8 mouse cellular contexts compared by ENCODE assay signal in genomic region chrX:73658936-73659574, GRCm38 (mm10). TPM values are rescaled to one million over a fixed set of nuclear protein-coding genes. Genes with fewer than 3 reads are reported as not detected.
A peak's percentile ranks its signal among the peaks of the same experiment; 100 is the strongest.
DNase-seq lines count a peak whose midpoint lies in the region; ATAC-seq and TF ChIP-seq lines count a peak whose summit lies in the region.
"Had no signal": no experiment of that assay in that cellular context is flagged by ENCODE, and none has a peak within 500 bp of the region (broad histone marks: within the 10 kb centered on the region; RNA-seq: fewer than 3 reads in every experiment).

No protein-coding gene starts in this region.

- H3K27me3 ChIP-seq in liver, embryonic 11.5 days (replicated peaks; ENCODE audit: control insufficient read depth, insufficient read depth, low read length) = peaks cover 7% of the 10 kb centered on the region
- H3K27me3 ChIP-seq in liver, postnatal 0 days (ENCODE audit: insufficient read depth, low read length) = no peaks in the 10 kb centered on the region
- no peaks in the 10 kb centered on the region for H3K27me3 ChIP-seq in forebrain, embryonic 14.5 days (replicated peaks; ENCODE audit: control insufficient read depth, insufficient read depth, low read length)
- H3K27me3 ChIP-seq in intestine, embryonic 16.5 days (replicated peaks; ENCODE audit: control insufficient read depth, insufficient read depth, low read length) = no peaks in the 10 kb centered on the region

- no peak overlapping the region; the same call in 1 of the 2 replicates for H3K4me3 ChIP-seq in liver, embryonic 11.5 days (ENCODE audit: low read depth, low read length)
- H3K4me3 ChIP-seq in liver, postnatal 0 days (ENCODE audit: low read depth, low read length) = no peak overlapping the region
- H3K4me3 ChIP-seq in forebrain, embryonic 14.5 days (ENCODE audit: low read depth, low read length) = peak overlapping the region; percentile 43
- H3K4me3 ChIP-seq in intestine, embryonic 16.5 days (ENCODE audit: low read length) = peak overlapping the region; percentile 49; the same call in 1 of the 2 replicates

- DNase-seq in liver, embryonic 11.5 days (ENCODE audit: low spot score) = no peak
- DNase-seq in liver, postnatal 0 days = no peak
- no peak for DNase-seq in forebrain, embryonic 14.5 days (ENCODE audit: low spot score)
- peak; percentile 36 for DNase-seq in right cerebral cortex, postnatal 14 days
- no peak for DNase-seq in adrenal gland, adult 2 months
- DNase-seq in c-Kit-positive CD71-positive TER-119-positive erythroid progenitor cells, embryonic 14.5 days (ENCODE audit: low spot score) = no peak
- DNase-seq: adrenal gland, adult 8-10 months had no signal

- no peak for TF ChIP-seq EP300 in liver, postnatal 0 days (IDR thresholded peaks at IDR 0.05; ENCODE audit: low read depth)

- TF ChIP-seq CTCF in liver, postnatal 0 days (IDR thresholded peaks at IDR 0.05; ENCODE audit: low read depth) = no peak

- 59% methylated on average over 13 of the region's 13 CpGs for WGBS in liver, embryonic 11.5 days
- WGBS in liver, postnatal 0 days (ENCODE audit: insufficient replicate concordance) = 70% methylated on average over 12 of the region's 13 CpGs
- 56% methylated on average over 13 of the region's 13 CpGs for WGBS in forebrain, embryonic 14.5 days
- WGBS in intestine, embryonic 16.5 days = 64% methylated on average over 13 of the region's 13 CpGs

- H3K36me3 ChIP-seq in liver, embryonic 11.5 days (ENCODE audit: control insufficient read depth, insufficient read depth, low read length) = no peaks in the 10 kb centered on the region
- no peaks in the 10 kb centered on the region for H3K36me3 ChIP-seq in liver, postnatal 0 days (replicated peaks; ENCODE audit: insufficient read depth, low read length)
- H3K36me3 ChIP-seq in forebrain, embryonic 14.5 days (ENCODE audit: control insufficient read depth, insufficient read depth, low read length) = no peaks in the 10 kb centered on the region
- H3K36me3 ChIP-seq in intestine, embryonic 16.5 days (ENCODE audit: control insufficient read depth, insufficient read depth, low read length) = no peaks in the 10 kb centered on the region

- no peak for ATAC-seq in liver, embryonic 11.5 days (replicated peaks; ENCODE audit: low FRiP score)
- no peak for ATAC-seq in liver, postnatal 0 days
- peak; percentile 42; the same call in 1 of the 2 replicates for ATAC-seq in forebrain, embryonic 14.5 days
- 0 out of 2 replicates have a peak, but pooled peaks have one; percentile 10 for ATAC-seq in intestine, embryonic 16.5 days

- peak overlapping the region; percentile 71; the same call in 1 of the 2 replicates for H3K4me2 ChIP-seq in liver, embryonic 11.5 days
- no peak overlapping the region; the same call in 1 of the 2 replicates for H3K4me2 ChIP-seq in liver, postnatal 0 days (ENCODE audit: low read depth, low read length)
- H3K4me2 ChIP-seq in forebrain, embryonic 14.5 days (ENCODE audit: low read length) = peak overlapping the region; percentile 59
- peak overlapping the region; percentile 82 for H3K4me2 ChIP-seq in intestine, embryonic 16.5 days (ENCODE audit: low read depth, low read length)

- no peak overlapping the region for H3K9ac ChIP-seq in liver, embryonic 11.5 days (ENCODE audit: low read depth, low read length)
- H3K9ac ChIP-seq in liver, postnatal 0 days (replicated peaks) = no peak overlapping the region
- peak overlapping the region; percentile 62 for H3K9ac ChIP-seq in forebrain, embryonic 14.5 days (ENCODE audit: low read length)
- no peak overlapping the region for H3K9ac ChIP-seq in intestine, embryonic 16.5 days (ENCODE audit: low read depth, low read length)

- H3K27ac ChIP-seq in liver, embryonic 11.5 days (ENCODE audit: low read depth, low read length) = no peak overlapping the region
- H3K27ac ChIP-seq in liver, postnatal 0 days (ENCODE audit: low read depth) = no peak overlapping the region
- no peak overlapping the region; the same call in 1 of the 2 replicates for H3K27ac ChIP-seq in forebrain, embryonic 14.5 days (ENCODE audit: low read depth, low read length)
- H3K27ac ChIP-seq in intestine, embryonic 16.5 days (ENCODE audit: low read length) = no peak overlapping the region

- H3K9me3 ChIP-seq in liver, embryonic 11.5 days (ENCODE audit: control insufficient read depth, low read length) = no peaks in the 10 kb centered on the region
- no peaks in the 10 kb centered on the region for H3K9me3 ChIP-seq in liver, postnatal 0 days (ENCODE audit: low read length)
- H3K9me3 ChIP-seq in forebrain, embryonic 14.5 days (replicated peaks; ENCODE audit: control insufficient read depth, low read length) = no peaks in the 10 kb centered on the region
- H3K9me3 ChIP-seq in intestine, embryonic 16.5 days (ENCODE audit: control insufficient read depth, low read length) = no peaks in the 10 kb centered on the region

- no peaks in the 10 kb centered on the region for H3K4me1 ChIP-seq in liver, embryonic 11.5 days (replicated peaks; ENCODE audit: control insufficient read depth, insufficient read depth, low read length)
- H3K4me1 ChIP-seq in liver, postnatal 0 days (ENCODE audit: insufficient read depth) = no peaks in the 10 kb centered on the region
- H3K4me1 ChIP-seq in forebrain, embryonic 14.5 days (ENCODE audit: control insufficient read depth, insufficient read depth, low read length) = no peaks in the 10 kb centered on the region
- H3K4me1 ChIP-seq in intestine, embryonic 16.5 days (ENCODE audit: control insufficient read depth, insufficient read depth, low read length) = no peaks in the 10 kb centered on the region

RNA-seq across cellular contexts. Expression of gene Pnck, which starts 0.9 kb away (rescaled TPM):
- 2.2 and 2.3 TPM in 2 replicates for polyA plus RNA-seq in liver, embryonic 11.5 days (2014; fragmentation: Nextera tagmentation; extraction: Ambion mirVana)
- polyA plus RNA-seq in liver, postnatal 0 days (2015; fragmentation: Nextera tagmentation; extraction: Ambion mirVana) = 0.61 and 0.66 TPM in 2 replicates
- 116 and 118 TPM in 2 replicates for polyA plus RNA-seq in forebrain, embryonic 14.5 days (2014; fragmentation: Nextera tagmentation; extraction: Ambion mirVana)
- polyA plus RNA-seq in intestine, embryonic 16.5 days (2015; fragmentation: Nextera tagmentation; extraction: Ambion mirVana) = 9.8 and 11.4 TPM in 2 replicates
- 1 to 10 TPM; 6.1 to 7.1 TPM for total RNA-seq in adrenal gland, adult 2 months (2021)
- polyA plus RNA-seq in adrenal gland, adult 2 months (2012; rRNA removed) = 6.3 and 10.9 TPM in 2 replicates

RNA-seq across cellular contexts. Expression of gene Slc6a8, which starts 13.9 kb away (rescaled TPM):
- 2.2 and 2.4 TPM in 2 replicates for polyA plus RNA-seq in liver, embryonic 11.5 days (2014; fragmentation: Nextera tagmentation; extraction: Ambion mirVana)
- polyA plus RNA-seq in liver, postnatal 0 days (2015; fragmentation: Nextera tagmentation; extraction: Ambion mirVana) = 0.72 and 0.81 TPM in 2 replicates
- polyA plus RNA-seq in forebrain, embryonic 14.5 days (2014; fragmentation: Nextera tagmentation; extraction: Ambion mirVana) = 6.2 and 6.8 TPM in 2 replicates
- polyA plus RNA-seq in intestine, embryonic 16.5 days (2015; fragmentation: Nextera tagmentation; extraction: Ambion mirVana) = 7.4 and 9.2 TPM in 2 replicates
- total RNA-seq in adrenal gland, adult 2 months (2021) = 100 to 1,000 TPM in 1 of 2 experiments, 10 to 100 TPM in 1; 73.8 to 137 TPM
- polyA plus RNA-seq in adrenal gland, adult 2 months (2012; rRNA removed) = 82.6 and 101 TPM in 2 replicates

RNA-seq across cellular contexts. Expression of gene Dusp9, which starts 19.8 kb away (rescaled TPM):
- polyA plus RNA-seq in liver, embryonic 11.5 days (2014; fragmentation: Nextera tagmentation; extraction: Ambion mirVana) = 20.6 and 30.7 TPM in 2 replicates
- polyA plus RNA-seq in liver, postnatal 0 days (2015; fragmentation: Nextera tagmentation; extraction: Ambion mirVana) = 3.9 and 4.2 TPM in 2 replicates
- polyA plus RNA-seq in forebrain, embryonic 14.5 days (2014; fragmentation: Nextera tagmentation; extraction: Ambion mirVana) = 0.22 and 0.27 TPM in 2 replicates
- polyA plus RNA-seq in intestine, embryonic 16.5 days (2015; fragmentation: Nextera tagmentation; extraction: Ambion mirVana) = 6.7 and 7.3 TPM in 2 replicates
- total RNA-seq in adrenal gland, adult 2 months (2021) = under 1 TPM; 0.26 to 0.66 TPM
- polyA plus RNA-seq in adrenal gland, adult 2 months (2012; rRNA removed) = 0.33 and 0.40 TPM in 2 replicates

RNA-seq across cellular contexts. Expression of gene Bcap31, which starts 56.9 kb away (rescaled TPM):
- 258 and 265 TPM in 2 replicates for polyA plus RNA-seq in liver, embryonic 11.5 days (2014; fragmentation: Nextera tagmentation; extraction: Ambion mirVana)
- 143 and 144 TPM in 2 replicates for polyA plus RNA-seq in liver, postnatal 0 days (2015; fragmentation: Nextera tagmentation; extraction: Ambion mirVana)
- polyA plus RNA-seq in forebrain, embryonic 14.5 days (2014; fragmentation: Nextera tagmentation; extraction: Ambion mirVana) = 113 and 119 TPM in 2 replicates
- polyA plus RNA-seq in intestine, embryonic 16.5 days (2015; fragmentation: Nextera tagmentation; extraction: Ambion mirVana) = 325 and 331 TPM in 2 replicates
- total RNA-seq in adrenal gland, adult 2 months (2021) = 100 to 1,000 TPM; 271 to 301 TPM
- polyA plus RNA-seq in adrenal gland, adult 2 months (2012; rRNA removed) = 24.3 and 30.1 TPM in 2 replicates

RNA-seq across cellular contexts. Expression of gene Abcd1, which starts 57.3 kb away (rescaled TPM):
- polyA plus RNA-seq in liver, embryonic 11.5 days (2014; fragmentation: Nextera tagmentation; extraction: Ambion mirVana) = 13.0 and 13.3 TPM in 2 replicates
- polyA plus RNA-seq in liver, postnatal 0 days (2015; fragmentation: Nextera tagmentation; extraction: Ambion mirVana) = 7.0 and 7.5 TPM in 2 replicates
- 7.3 and 9.1 TPM in 2 replicates for polyA plus RNA-seq in forebrain, embryonic 14.5 days (2014; fragmentation: Nextera tagmentation; extraction: Ambion mirVana)
- 25.6 and 31.0 TPM in 2 replicates for polyA plus RNA-seq in intestine, embryonic 16.5 days (2015; fragmentation: Nextera tagmentation; extraction: Ambion mirVana)
- total RNA-seq in adrenal gland, adult 2 months (2021) = 10 to 100 TPM; 28.1 to 29.6 TPM
- 35.2 and 41.1 TPM in 2 replicates for polyA plus RNA-seq in adrenal gland, adult 2 months (2012; rRNA removed)

Comparison
In these comparisons a context has a peak if more than half of its experiments do, and no peak if none do; other contexts are left out.
1. ATAC-seq: peak in forebrain, embryonic 14.5 days (single experiment) and intestine, embryonic 16.5 days (single experiment); none in liver, embryonic 11.5 days (single experiment) and liver, postnatal 0 days (single experiment).
2. H3K4me3 ChIP-seq: peak in forebrain, embryonic 14.5 days (single experiment) and intestine, embryonic 16.5 days (single experiment); none in liver, embryonic 11.5 days (single experiment) and liver, postnatal 0 days (single experiment).